Mouse (Mus musculus) liver, adult 2 months (tissue): ENCODE measurements around the gene Sema3a.
"Not testable (repeated sequence)": the region's sequence is repeated elsewhere in the genome, so short reads cannot be mapped to it uniquely, and the experiment has no call there.

ENCODE experiments used
- CTCF ChIP-seq: fragments of 200-500 bp; IDR thresholded peaks from 2 replicates; pipeline ENCODE4 v1.5.1; 2011; ENCODE audit warnings: low read depth, low read length, control low read depth
- POLR2A ChIP-seq: fragments of 200-500 bp; IDR thresholded peaks from 2 replicates; pipeline ENCODE4 v1.6.1; 2011; ENCODE audit warnings: low read length, control low read depth; ENCODE audit not compliant: insufficient read depth; ENCODE audit errors: extremely low read depth

DNA sequence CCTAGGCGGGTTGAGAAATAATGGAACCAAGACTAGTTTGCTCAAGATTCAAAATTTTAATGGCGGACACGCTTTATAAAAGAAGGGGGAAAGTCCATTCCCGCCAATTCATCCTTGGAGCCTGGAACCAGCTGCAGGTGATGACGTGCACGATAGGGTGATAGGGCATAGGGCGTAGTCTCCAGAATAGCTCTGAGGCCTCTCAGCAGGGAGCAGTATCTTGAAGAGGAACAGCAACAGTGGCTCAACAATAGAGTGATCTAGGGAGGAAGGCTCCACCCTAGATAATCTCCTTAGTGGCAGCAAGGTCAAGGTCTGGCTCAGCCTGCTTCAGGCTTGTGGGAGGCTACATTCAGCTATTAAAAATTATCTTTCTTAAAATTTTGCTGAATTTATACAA, 489.4 kb downstream of the Sema3a start:
- not testable (repeated sequence) for TF ChIP-seq POLR2A, CTCF
